Comparison of ENCODE assay signal across 20 mouse cellular contexts in the genomic region with DNA sequence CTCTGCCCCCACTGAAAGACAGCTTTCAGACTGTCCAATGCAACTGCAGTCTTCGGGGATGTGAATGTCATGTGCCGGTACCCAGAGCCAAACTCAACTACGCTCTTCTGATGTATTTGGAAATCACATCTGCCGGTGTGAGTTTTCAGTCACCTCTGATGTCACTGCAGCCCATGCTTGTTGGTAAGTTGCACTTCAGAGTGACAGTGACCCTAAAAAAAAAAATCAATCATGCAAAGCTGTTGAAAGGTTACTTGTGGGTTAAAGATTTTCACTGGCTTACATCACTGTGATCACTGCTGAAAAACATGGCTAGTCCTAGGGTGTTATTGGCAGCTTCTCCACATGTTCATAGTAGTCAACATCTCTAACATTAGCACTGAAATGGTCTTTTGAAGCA. TPM values are rescaled to one million over a fixed set of nuclear protein-coding genes. Genes with fewer than 3 reads are reported as not detected.
DNase-seq lines count a peak whose midpoint lies in the region; ATAC-seq and TF ChIP-seq lines count a peak whose summit lies in the region.
"Had no signal": no experiment of that assay in that cellular context is flagged by ENCODE, and none has a peak within 500 bp of the region (broad histone marks: within the 10 kb centered on the region; RNA-seq: fewer than 3 reads in every experiment).

No protein-coding gene starts in this region.

- H3K36me3 ChIP-seq in liver, adult 2 months (ENCODE audit: control insufficient read depth, insufficient read depth, low read length): peaks cover 3% of the 10 kb centered on the region; the same call in 1 of the 2 replicates
- H3K36me3 ChIP-seq in liver, postnatal 0 days (replicated peaks; ENCODE audit: insufficient read depth, low read length): no peaks in the 10 kb centered on the region
- H3K36me3 ChIP-seq in liver, embryonic 11.5 days (ENCODE audit: control insufficient read depth, insufficient read depth, low read length): no peaks in the 10 kb centered on the region
- H3K36me3 ChIP-seq: G1E had no signal

- DNase-seq in liver, adult 2 months (ENCODE audit: extremely low read depth, low read depth, low spot score): peak; percentile 72
- no peak for DNase-seq in liver
- DNase-seq in liver, postnatal 0 days: no peak
- no peak for DNase-seq in liver, embryonic 11.5 days (ENCODE audit: low spot score)
- DNase-seq: adrenal gland, adult 2 months; adrenal gland, adult 8-10 months; adrenal gland, postnatal 10 days; adrenal gland, postnatal 14 days; adrenal gland, postnatal 25 days; adrenal gland, postnatal 36 days; B cell, adult 2 months; cerebellum, adult 11 months; cerebellum, adult 11-12 months; cerebellum, adult 18-20 months had no signal

- H3K27ac ChIP-seq in liver, adult 2 months (replicated peaks; ENCODE audit: insufficient read depth, low read depth, low read length): no peak overlapping the region; the same call in 1 of the 2 replicates
- H3K27ac ChIP-seq in liver, postnatal 0 days (ENCODE audit: low read depth): peak overlapping the region; percentile 25; the same call in 1 of the 2 replicates
- H3K27ac ChIP-seq in liver, embryonic 11.5 days (ENCODE audit: low read depth, low read length): no peak overlapping the region

- no peak overlapping the region for H3K4me3 ChIP-seq in liver, adult 2 months (ENCODE audit: insufficient read depth, low read depth, low read length)
- H3K4me3 ChIP-seq in liver, postnatal 0 days (ENCODE audit: low read depth, low read length): no peak overlapping the region
- H3K4me3 ChIP-seq in liver, embryonic 11.5 days (ENCODE audit: low read depth, low read length): no peak overlapping the region

- no peak for TF ChIP-seq POLR2A in liver, adult 2 months (IDR thresholded peaks at IDR 0.05; ENCODE audit: extremely low read depth, insufficient read depth, low read length)

- peak; percentile 85 for ATAC-seq in liver, postnatal 0 days
- ATAC-seq in liver, embryonic 11.5 days (replicated peaks; ENCODE audit: low FRiP score): no peak
- ATAC-seq: activated CD4-positive, CD25-positive, alpha-beta regulatory T cell, adult 4 months; CD4-positive, CD25-positive, alpha-beta regulatory T cell, adult 4 months; Patski had no signal

- WGBS in liver, adult 2 months: 28% methylated on average over 4 of the region's 4 CpGs
- WGBS in liver, postnatal 0 days (ENCODE audit: insufficient replicate concordance): 73% methylated on average over 4 of the region's 4 CpGs
- WGBS in liver, embryonic 11.5 days: 90% methylated on average over 4 of the region's 4 CpGs

- no peaks in the 10 kb centered on the region for H3K9me3 ChIP-seq in liver, postnatal 0 days (ENCODE audit: low read length)
- no peaks in the 10 kb centered on the region for H3K9me3 ChIP-seq in liver, embryonic 11.5 days (ENCODE audit: control insufficient read depth, low read length)
- H3K9me3 ChIP-seq: G1E had no signal

- no peaks in the 10 kb centered on the region for H3K79me2 ChIP-seq in liver, adult 2 months (ENCODE audit: control insufficient read depth, insufficient read depth, low read length)

- no peak overlapping the region for H3K9ac ChIP-seq in liver, adult 2 months (ENCODE audit: low read depth, low read length)
- no peak overlapping the region for H3K9ac ChIP-seq in liver, postnatal 0 days (replicated peaks)
- no peak overlapping the region for H3K9ac ChIP-seq in liver, embryonic 11.5 days (ENCODE audit: low read depth, low read length)

- H3K4me1 ChIP-seq in liver, adult 2 months (ENCODE audit: control insufficient read depth, insufficient read depth, low read length): peaks cover 18% of the 10 kb centered on the region
- no peaks in the 10 kb centered on the region for H3K4me1 ChIP-seq in liver, postnatal 0 days (ENCODE audit: insufficient read depth)
- no peaks in the 10 kb centered on the region for H3K4me1 ChIP-seq in liver, embryonic 11.5 days (replicated peaks; ENCODE audit: control insufficient read depth, insufficient read depth, low read length)

- no peak overlapping the region for H3K4me2 ChIP-seq in liver, postnatal 0 days (ENCODE audit: low read depth, low read length)
- H3K4me2 ChIP-seq in liver, embryonic 11.5 days: no peak overlapping the region

- no peaks in the 10 kb centered on the region for H3K27me3 ChIP-seq in liver, adult 2 months (ENCODE audit: control insufficient read depth, insufficient read depth, low read length)
- H3K27me3 ChIP-seq in liver, postnatal 0 days (ENCODE audit: insufficient read depth, low read length): no peaks in the 10 kb centered on the region
- H3K27me3 ChIP-seq in liver, embryonic 11.5 days (replicated peaks; ENCODE audit: control insufficient read depth, insufficient read depth, low read length): no peaks in the 10 kb centered on the region
- H3K27me3 ChIP-seq: CH12.LX, Patski had no signal

- no peak for TF ChIP-seq EP300 in liver, postnatal 0 days (IDR thresholded peaks at IDR 0.05; ENCODE audit: low read depth)

- TF ChIP-seq CTCF in liver, adult 2 months (IDR thresholded peaks at IDR 0.05; ENCODE audit: low read depth, low read length): no peak
- TF ChIP-seq CTCF in liver, postnatal 0 days (IDR thresholded peaks at IDR 0.05; ENCODE audit: low read depth): no peak

RNA-seq across cellular contexts. Expression of a gene that starts 28.3 kb away (rescaled TPM):
- 17.1 and 24.6 TPM in 2 replicates for total RNA-seq in liver, adult 2 months (2014; rRNA removed)
- polyA plus RNA-seq in liver, adult 2 months (2012; rRNA removed): 0.36 and 0.89 TPM in 2 replicates
- polyA plus RNA-seq in liver, postnatal 0 days (2015; fragmentation: Nextera tagmentation; extraction: Ambion mirVana): 19.0 and 30.1 TPM in 2 replicates
- 0.43 and 0.91 TPM in 2 replicates for polyA plus RNA-seq in liver, embryonic 11.5 days (2014; fragmentation: Nextera tagmentation; extraction: Ambion mirVana)
- total RNA-seq: CH12.LX, MEL had no signal
- polyA plus RNA-seq: CD4-positive, CD25-positive, alpha-beta regulatory T cell, adult 4 months; G1E had no signal

Comparison
In these comparisons a context has a peak if more than half of its experiments do, and no peak if none do; other contexts are left out.
1. RNA of a gene that starts 28.3 kb away (polyA plus RNA-seq): 19.0 to 30.1 TPM in liver, postnatal 0 days; 0.36 to 0.89 TPM in liver, adult 2 months and 0.43 to 0.91 TPM in liver, embryonic 11.5 days; every median in the first group is over 10 times any median in the second.